Mouse (Mus musculus) gastrocnemius, adult 18-20 months (tissue): ENCODE results near the gene Cela3a. TPM values are rescaled to one million over a fixed set of nuclear protein-coding genes. Genes with fewer than 3 reads are reported as not detected.
A peak's percentile ranks its signal among the peaks of the same experiment; 100 is the strongest.

Source experiments
- DNase-seq: peaks from one replicate; pipeline ENCODE4 v3.0.0; 2021; ENCODE audit warnings: low spot score
- total RNA-seq, 2 experiments: library from RNA; stranded (reverse); gene quantifications; 2 replicates each; pipeline ENCODE4 v1.2.3; 2021

Cela3a gene
- total RNA-seq, 2 experiments from 2014 or later, result not detected

DNA sequence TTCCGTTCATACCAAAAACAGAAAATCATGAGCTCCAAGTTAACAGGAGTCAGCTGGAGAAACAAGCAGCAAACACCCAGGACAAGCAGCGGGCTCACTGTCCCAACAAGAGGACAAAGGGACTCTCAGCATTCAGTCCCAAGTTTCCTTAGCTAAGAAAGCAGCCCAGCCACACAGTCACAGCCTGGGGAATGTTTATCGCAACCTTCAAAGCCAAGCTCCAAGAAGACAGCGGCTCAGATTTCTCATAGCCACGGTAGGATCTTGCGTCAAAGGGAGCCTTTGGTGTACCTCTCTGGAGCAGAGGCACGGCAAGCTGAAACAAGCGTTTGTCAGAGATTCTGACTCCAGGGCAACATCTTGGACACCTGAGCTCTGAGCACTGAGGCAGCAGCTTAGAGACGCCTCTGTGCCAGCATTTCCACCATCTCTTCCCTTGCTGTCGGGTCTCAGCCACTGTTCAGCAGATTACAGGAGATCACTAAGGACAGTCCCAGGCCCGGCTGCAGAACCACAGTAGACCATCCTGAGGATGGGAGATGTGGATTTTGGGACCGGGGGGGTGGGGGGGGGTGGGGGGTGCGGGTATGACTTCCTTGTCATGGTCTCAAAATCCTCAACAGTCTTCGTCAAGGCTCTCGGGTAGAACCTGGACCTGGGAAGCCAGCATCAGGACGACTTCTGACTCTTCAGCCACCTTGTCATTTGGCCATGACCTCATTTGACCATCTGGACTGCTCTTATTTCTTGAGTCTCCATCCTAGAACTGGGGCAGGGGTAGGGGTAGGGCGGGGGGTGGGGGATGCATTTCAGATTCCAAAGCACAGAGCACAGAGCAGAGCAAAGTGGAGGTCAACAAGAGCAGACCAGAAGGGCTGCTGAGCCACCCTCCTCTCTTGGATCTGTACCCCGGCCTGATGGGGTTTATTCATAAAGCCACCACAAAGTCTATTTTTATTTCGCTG, 34.0 kb downstream of the Cela3a start:
- DNase-seq, result peak; percentile 72

DNA sequence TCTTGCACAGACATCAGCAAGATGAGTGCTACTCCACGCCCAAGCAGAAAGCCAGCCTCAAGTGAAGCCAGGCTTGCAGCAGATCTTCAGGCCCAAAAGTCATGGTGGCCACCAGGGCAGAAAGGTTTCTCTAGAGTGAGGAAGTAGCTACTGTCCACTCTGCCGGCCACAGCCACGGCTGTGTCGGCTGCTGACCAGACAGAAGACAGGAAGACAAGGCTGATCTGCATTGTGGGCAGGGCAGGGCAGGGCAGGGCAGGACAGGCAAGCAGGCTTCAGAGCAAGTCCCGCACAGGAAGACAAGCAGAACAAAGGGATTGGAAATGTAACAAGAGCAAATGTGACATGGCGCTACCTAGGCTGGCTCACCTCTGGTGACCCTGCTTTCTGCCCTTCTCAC, 35.9 kb downstream of the Cela3a start:
- DNase-seq, result no peak

DNA sequence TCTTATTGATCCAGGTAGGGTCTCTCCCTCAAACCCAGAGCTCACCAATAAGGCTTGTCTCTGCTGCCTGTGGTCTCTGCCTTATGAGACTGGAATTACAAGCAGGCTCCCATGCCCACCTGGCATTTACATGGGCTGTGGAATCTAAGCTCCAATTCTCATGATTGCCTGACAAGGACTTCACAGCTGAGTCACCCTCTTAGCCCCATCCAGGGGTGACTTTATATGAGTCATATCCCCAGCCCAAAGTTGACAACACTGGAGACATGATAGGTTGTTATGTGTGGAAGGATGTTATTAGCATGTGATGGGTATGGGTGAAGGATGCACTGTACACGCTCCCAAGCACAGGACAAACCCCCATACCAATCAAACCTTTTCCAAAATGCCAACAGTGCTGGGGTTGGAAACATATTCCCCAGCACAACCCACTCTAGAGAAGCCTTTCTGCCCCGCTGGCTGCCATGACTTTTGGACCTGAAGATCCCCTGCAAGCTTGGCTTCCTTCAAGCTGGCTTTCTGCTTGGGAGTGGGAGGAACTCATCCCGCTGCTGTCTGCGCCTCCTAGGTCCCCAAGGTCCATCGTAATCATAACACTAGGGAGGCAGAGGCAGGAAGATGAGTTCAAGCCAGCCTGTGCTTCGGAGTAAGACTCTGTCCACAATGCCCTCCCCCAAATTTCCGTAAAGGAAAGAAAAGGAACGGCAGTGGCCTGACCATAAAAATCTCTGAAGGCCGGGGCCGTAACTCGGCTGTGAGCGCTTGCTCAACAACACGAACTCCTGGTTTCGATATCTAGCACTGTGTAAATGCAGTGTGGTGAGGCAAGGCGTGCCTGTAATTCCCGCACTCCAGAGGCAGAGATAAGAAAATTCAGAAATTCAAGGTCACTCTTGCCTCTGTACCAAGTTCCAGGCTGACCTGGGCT, 37.7 kb downstream of the Cela3a start:
- no peak for DNase-seq

DNA sequence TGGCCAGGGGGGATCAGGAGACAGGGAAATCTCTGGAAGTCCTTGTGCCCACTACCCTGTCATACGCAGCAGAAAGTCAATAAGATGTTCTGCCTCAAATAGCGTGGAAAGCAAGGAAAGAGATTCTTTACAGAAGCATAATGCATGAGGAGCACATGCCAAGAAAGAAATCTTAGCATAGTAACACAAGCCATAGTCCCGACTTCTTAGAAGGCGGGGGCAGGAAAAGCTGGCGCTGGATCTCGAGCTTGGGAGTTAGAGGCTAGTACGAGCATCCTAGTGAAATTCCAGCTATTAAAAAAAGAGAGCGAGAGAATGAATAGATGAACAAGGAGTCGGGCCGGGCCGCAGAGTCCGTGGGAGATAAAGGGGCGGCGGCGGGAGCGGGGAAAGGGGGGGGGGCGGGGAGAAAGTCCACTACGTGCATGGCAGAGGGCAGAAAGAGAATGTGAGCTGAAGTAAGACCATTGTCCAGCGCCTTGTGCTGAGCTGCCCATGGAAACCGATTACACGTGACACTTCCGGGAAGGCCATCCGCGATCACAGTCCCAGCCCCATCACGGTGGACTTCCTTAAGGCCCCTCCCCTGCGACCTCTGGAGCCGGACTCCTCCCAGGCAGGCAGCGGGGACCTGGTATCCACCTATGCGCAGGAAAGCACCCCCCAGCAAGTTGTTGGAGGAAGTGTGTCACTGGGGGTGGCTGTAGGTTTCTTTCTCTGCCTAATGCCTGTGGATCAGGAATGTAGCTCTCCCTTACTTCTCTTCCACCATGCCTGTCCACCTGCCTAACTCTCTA, 39.4 kb downstream of the Cela3a start:
- peak; percentile 46 for DNase-seq

DNA sequence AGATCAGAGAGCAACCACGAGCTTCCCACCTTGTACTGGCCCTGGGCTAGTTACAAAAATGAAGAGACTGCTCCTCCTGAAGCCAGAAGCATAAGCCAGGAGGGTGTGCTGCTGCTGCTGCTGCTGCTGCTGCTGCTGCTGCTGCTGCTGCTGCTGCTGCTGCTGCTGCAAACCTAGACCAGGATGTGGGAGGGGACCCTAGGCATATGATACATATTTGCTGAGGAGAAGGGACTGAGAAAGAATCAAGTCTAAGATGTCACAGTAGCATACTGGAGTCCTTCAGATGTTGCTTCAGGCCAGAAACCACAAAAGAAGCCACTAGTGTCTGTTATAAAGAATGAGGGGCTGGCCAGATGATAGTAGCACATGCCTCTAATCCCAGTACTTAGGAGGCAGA, 41.4 kb downstream of the Cela3a start:
- DNase-seq, result no peak

DNA sequence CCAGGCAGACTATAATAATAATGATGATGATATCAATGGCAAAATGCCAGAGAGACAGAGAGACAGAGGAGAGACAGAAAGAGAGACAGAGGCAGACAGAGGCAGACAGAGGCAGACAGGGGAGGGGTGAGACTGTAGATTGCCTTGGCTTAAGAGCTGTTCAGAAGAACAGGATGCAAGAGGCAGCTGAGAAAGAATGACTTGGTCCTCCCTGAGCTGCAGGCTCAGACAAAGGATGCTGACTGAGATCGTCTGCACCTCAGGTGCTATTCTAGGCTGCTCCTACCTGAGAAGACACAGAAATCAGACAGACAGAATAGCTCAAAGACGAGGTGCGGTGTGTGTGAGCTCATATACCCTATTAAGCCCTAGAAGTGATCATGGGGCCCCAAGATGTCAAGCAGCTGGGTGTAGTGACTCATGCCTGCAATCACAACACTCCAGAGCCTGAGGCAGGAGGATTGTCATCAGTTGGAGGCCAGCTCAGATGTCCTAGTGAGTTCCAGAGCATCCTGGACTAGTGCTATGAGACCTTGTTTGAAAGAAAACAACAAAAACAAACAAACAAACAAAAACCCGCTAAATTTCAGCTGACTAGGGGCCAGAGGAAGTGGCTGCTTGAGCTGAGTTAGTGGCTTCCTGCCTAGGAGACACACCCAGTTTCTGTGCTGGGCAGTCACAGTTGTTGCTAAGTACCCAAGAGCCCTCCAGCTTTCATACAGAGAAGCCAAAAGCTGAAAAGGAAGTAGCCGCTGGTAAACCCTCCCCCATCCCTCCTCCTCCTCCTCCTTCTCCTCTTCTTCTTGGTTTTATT, 42.1 kb downstream of the Cela3a start:
- DNase-seq, result peak; percentile 51

DNA sequence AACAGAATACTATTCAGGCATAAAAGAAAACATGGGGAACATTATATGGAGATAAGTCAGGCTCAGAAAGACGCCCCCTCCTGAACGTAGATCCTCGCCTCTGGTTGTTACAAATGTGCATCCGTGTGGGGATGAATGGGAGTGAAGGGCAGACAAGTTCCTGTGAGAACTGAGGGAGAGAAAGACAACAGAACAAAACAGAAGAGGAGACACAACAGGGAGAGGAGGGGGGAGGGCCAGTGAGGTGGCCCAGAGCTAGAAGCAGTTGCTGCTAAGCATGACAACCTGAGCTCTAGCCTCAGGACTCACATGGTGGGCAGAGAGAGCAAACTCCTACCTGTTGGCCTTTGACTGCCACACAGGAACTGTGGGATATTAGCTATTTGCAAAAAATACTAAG, 43.5 kb downstream of the Cela3a start:
- no peak for DNase-seq

DNA sequence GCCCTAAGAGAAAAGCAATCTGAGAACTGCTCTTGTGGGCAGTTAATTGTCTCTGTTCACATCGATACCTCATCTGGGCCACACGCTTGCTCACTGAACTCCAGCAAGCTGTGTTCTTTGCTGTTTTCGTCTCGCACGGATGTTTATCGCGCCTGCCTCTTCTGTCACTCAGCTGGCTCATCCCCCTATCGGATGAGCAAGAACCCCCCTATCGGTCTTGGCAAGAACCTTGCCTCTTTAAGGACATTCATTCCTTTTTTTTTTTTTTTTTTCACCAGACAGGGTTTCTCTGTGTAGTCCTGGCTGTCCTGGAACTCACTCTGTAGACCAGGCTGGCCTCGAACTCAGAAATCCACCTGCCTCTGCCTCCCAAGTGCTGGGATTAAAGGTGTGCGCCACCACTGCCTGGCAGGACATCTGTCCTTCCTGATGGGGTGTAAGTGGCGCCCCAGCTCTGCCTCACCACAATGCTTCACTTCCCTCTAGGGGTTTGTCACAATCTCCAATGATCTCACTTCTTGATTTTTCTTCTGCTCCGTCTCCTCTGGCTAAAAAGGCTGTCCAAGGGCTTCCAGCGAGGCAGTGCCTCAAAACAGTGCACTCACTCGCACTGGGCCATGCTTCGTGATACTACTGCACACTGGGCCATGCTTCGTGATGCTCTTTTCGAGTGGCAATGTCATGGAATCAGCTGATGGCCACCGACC, 44.1 kb downstream of the Cela3a start:
- DNase-seq, result no peak

DNA sequence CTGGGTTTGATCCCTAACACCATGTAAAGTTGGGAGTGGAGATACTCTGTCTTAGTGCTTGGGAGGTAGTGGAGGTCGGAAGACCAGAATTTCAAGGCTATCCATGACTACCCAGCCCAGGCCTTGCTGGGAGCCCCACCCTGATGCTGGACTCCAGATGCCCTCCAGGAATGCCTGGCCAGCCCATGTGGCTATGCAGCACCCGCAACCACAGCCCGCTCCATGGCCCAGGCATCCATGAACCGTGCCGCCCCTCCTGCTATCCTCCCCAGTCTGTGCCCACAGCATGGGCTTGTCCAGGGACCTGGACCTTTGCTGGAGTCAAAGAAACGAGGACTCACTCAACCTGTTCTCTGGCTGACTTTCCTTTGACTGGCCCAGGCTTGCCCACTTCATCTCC, 44.8 kb downstream of the Cela3a start:
- no peak for DNase-seq

DNA sequence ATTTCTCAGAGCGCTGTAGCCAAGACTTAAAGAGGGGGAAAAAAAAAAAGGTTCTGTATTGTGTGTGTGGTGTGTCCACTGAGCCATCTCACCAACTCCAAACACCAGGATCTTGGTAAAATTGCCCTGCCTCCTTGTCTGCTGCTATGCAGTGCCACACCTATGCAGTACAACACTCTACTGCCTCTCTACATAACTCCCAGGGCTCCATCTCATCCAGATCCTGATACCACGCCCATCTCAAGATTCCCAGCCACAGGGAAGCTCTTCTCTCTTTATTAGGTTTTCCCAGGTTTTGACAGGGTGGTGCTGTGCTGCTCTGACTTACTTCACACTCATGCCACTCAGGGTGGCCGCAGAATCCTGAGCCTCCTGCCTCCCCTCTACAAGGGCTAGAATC, 48.6 kb downstream of the Cela3a start:
- no peak for DNase-seq

DNA sequence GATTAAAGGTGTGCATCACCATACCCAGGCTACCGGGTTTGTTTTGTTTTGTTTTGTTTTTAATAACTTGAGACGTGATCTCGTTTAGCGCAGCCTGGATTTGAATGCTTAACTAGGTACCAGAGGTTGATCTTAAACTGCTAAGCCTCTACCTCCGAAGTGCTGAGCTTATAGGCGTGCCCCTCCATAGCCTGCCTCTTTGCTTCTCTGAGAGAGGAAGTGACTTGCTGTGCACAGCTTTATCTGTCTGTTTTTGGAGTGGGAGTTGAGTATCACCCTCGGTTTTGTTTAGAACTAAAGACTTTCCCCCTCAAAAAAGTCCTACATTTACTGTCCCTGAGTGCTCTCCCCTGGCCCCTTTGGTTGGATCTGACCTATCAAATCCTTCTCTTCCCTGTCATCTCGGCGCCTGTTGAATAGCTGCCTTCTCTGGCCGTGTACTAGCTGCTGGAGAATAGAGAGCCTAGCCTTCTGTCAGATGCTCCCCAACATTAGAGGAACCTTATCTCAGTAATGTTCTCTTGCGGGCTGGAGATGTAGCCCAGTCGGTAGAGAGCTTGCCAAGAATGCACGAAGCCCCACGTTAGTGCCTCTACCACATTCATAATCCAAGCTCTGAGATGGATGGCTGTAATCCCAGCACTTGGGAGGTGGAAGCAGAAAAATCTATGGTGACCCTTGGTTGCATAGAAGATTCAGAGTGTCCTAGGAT, 51.1 kb downstream of the Cela3a start:
- no peak for DNase-seq

DNA sequence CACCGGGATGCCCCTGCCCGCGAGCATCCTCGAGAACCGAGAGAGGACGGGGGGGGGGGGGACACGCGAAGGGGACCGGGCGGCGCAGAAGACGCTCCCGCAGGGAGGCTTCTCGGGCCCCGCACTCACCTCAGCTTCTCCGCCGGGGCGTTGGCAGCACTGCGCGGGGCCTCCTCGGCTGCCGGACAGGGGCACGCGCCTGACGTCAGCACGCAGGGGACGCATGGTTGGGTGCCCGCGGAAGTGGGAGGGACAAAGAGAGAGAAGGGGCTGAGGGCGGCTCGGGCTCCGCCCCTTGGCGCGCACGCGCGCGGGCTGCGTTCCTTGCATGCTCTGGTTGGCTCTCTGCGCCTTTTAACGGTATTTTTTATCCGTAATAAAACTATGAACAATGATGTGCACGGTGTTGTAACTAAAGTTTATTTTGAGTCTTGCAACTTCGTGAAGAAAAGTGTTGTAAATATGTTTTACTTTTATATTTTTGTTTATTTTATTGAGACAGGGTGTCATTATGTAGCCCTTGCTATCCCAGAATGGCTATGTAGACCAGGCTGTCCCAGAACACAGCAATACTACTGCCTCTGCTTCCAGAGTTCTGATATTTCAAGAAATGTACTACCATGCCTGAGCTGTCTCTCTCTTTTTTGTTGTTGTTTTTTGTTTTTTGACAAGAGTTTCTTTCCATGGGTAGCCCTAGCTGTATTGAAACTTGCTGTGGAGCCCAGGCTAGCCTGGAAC, 51.9 kb downstream of the Cela3a start, which contains the start of gene Cdc42:
Gene Cdc42 (minus strand): TSS at position 204 of the 738 bp plus-strand sequence.
- DNase-seq, result peak; percentile 98

DNA sequence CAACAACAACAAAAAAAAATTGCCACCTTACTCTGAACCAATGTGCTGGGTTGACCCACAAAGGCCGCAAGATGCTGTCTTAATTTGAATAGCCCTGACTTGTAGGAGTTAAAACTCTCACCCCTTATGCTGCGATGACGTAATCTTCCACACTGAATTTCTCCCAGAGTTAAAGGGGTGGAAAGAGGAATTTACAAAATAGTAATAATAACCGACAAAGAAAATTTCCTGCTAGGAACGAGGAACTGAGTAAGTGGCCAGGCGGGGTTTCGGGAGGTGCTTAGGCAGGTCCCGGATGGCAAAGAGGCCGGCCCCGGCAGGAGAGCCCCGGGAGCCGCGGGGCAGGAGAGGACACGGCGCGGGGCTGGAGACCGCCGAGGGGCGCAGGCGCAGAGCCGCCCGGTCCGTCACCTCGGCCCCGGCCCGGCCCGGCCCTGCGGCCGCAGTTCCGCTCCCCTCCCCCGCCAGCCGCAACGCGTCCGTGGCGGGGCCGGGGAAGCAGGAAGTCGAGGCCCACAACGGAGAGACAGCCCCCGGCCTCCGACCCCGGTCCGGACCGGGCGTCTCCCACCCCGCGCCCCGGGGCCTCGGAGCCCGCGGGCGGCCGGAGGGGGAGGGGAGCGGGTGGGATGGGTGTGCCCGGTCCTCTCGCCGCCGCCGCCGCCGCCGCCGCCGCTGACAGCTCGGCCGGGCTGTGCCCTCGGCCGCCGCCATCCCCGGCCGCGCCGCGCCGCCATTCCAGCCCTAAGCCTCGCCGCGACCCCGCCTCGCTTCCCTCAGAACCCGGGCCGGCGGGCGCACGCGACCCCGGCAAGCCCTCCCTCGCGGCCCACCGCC, 52.7 kb downstream of the Cela3a start:
- DNase-seq, result peak; percentile 68
